Mouse (Mus musculus) C2C12 (cell line): ENCODE data around the gene Il20rb. TPM values are rescaled to one million over a fixed set of nuclear protein-coding genes. Genes with fewer than 3 reads are reported as not detected.

Experiments used
- H3K27me3 ChIP-seq: one replicate; pipeline ENCODE4 v1.6.1; 2011; ENCODE audit not compliant: control insufficient read depth, insufficient read depth, insufficient read length
- H3K36me3 ChIP-seq: one replicate; pipeline ENCODE4 v1.6.1; 2011; ENCODE audit not compliant: control insufficient read depth, insufficient read depth
- H3K4me3 ChIP-seq: one replicate; pipeline ENCODE4 v1.5.1; 2011; ENCODE audit warnings: mild to moderate bottlenecking, control low read depth; ENCODE audit not compliant: poor library complexity, insufficient read depth, severe bottlenecking
- H3K79me2 ChIP-seq: one replicate; pipeline ENCODE4 v1.6.1; 2011; ENCODE audit not compliant: control insufficient read depth, insufficient read depth
- H3K79me3 ChIP-seq: one replicate; pipeline ENCODE4 v1.6.1; 2011; ENCODE audit warnings: low read depth, control low read depth
- H3ac ChIP-seq: one replicate; pipeline ENCODE3; 2011; ENCODE audit warnings: low read depth; ENCODE audit not compliant: control insufficient read depth, insufficient read length
- CEBPB ChIP-seq: IDR thresholded peaks from one replicate; pipeline ENCODE4 v1.6.1; 2011; ENCODE audit warnings: low read depth, mild to moderate bottlenecking, control low read depth, moderate library complexity
- CTCF ChIP-seq: IDR thresholded peaks from one replicate; pipeline ENCODE4 v1.5.1; 2011; ENCODE audit not compliant: control insufficient read depth, insufficient read depth, insufficient read length
- FOSL1 ChIP-seq: IDR thresholded peaks from one replicate; pipeline ENCODE4 v1.8.0; 2011; ENCODE audit warnings: mild to moderate bottlenecking, low read length; ENCODE audit not compliant: poor library complexity, insufficient read depth, severe bottlenecking
- MAX ChIP-seq: IDR thresholded peaks from one replicate; pipeline ENCODE4 v1.6.1; 2011; ENCODE audit warnings: mild to moderate bottlenecking, control low read depth
- MYOD1 ChIP-seq: IDR thresholded peaks from one replicate; pipeline ENCODE4 v1.6.1; 2011; ENCODE audit warnings: low read depth; ENCODE audit not compliant: control insufficient read depth, insufficient read length
- MYOG ChIP-seq: IDR thresholded peaks from one replicate; pipeline ENCODE4 v1.6.1; 2011; ENCODE audit not compliant: control insufficient read depth, insufficient read length; ENCODE audit errors: extremely low read depth
- USF1 ChIP-seq: IDR thresholded peaks from one replicate; pipeline ENCODE4 v1.6.1; 2011; ENCODE audit warnings: low read depth, mild to moderate bottlenecking, control low read depth, moderate library complexity
- polyA plus RNA-seq: library from polyadenylated mRNA; unstranded; fragments of >200 nt; fragmentation: generic; extraction: Trizol; gene quantifications from one replicate; pipeline ENCODE4 v1.2.1, GENCODE M21; 2012; ENCODE audit warnings: missing spikeins

Gene Il20rb
- polyA plus RNA-seq, 1 experiment: 0.35 TPM

GRCm38 (mm10) chr9:100474056-100474455 is 12.5 kb downstream of the Il20rb start:
- H3K4me3 ChIP-seq: no peak overlapping the region
- H3K79me3 ChIP-seq: no peaks in the 10 kb centered on the region
- no peaks in the 10 kb centered on the region for H3K36me3 ChIP-seq
- H3K79me2 ChIP-seq: no peaks in the 10 kb centered on the region
- TF ChIP-seq MYOD1 (no peak), CEBPB (no peak), MAX (no peak), FOSL1 (no peak), MYOG (no peak), USF1 (no peak), CTCF (no peak)
- H3ac ChIP-seq: no peak overlapping the region
- no peaks in the 10 kb centered on the region for H3K27me3 ChIP-seq

- TF ChIP-seq CEBPB: no peak
- no peak for TF ChIP-seq MAX
- no peak for TF ChIP-seq FOSL1
- no peak for TF ChIP-seq USF1
- Histone ChIP-seq H3K27me3 (no peaks in the 10 kb centered on the region), H3K36me3 (no peaks in the 10 kb centered on the region)
Measured at GRCm38 (mm10) chr9:100473361-100473760, 13.2 kb downstream of the Il20rb start.

GRCm38 (mm10) chr9:100472931-100473330 is 13.7 kb downstream of the Il20rb start:
- Histone ChIP-seq H3ac (no peak overlapping the region), H3K36me3 (no peaks in the 10 kb centered on the region), H3K27me3 (no peaks in the 10 kb centered on the region), H3K79me3 (no peaks in the 10 kb centered on the region), H3K79me2 (no peaks in the 10 kb centered on the region), H3K4me3 (no peak overlapping the region)
- no peak for TF ChIP-seq USF1

More at GRCm38 (mm10) chr9:100473361-100473760, 13.2 kb downstream of the Il20rb start:
- no peaks in the 10 kb centered on the region for H3K79me3 ChIP-seq
- no peaks in the 10 kb centered on the region for H3K79me2 ChIP-seq
- H3ac ChIP-seq: no peak overlapping the region
- no peak overlapping the region for H3K4me3 ChIP-seq

- no peak overlapping the region for H3ac ChIP-seq
- no peak for TF ChIP-seq MYOG
- TF ChIP-seq MAX: no peak
- no peak for TF ChIP-seq MYOD1
- TF ChIP-seq FOSL1: no peak
- no peak for TF ChIP-seq CTCF
- TF ChIP-seq USF1: no peak
- TF ChIP-seq CEBPB: no peak
- H3K27me3 ChIP-seq: no peaks in the 10 kb centered on the region
- H3K36me3 ChIP-seq: no peaks in the 10 kb centered on the region
- no peaks in the 10 kb centered on the region for H3K79me2 ChIP-seq
- H3K4me3 ChIP-seq: no peak overlapping the region
- no peaks in the 10 kb centered on the region for H3K79me3 ChIP-seq
Measured at GRCm38 (mm10) chr9:100471605-100471953, 15.0 kb downstream of the Il20rb start.

GRCm38 (mm10) chr9:100470936-100471604 is 15.5 kb downstream of the Il20rb start:
- Histone ChIP-seq H3ac (no peak overlapping the region), H3K79me3 (no peaks in the 10 kb centered on the region)
- no peak for TF ChIP-seq FOSL1
- no peak for TF ChIP-seq MAX
- no peak for TF ChIP-seq MYOD1
- no peak for TF ChIP-seq USF1
- TF ChIP-seq CEBPB: no peak
- no peak for TF ChIP-seq CTCF

GRCm38 (mm10) chr9:100470228-100470627 is 16.4 kb downstream of the Il20rb start:
- Histone ChIP-seq H3K79me3 (no peaks in the 10 kb centered on the region), H3K27me3 (no peaks in the 10 kb centered on the region), H3ac (no peak overlapping the region), H3K79me2 (no peaks in the 10 kb centered on the region), H3K4me3 (no peak overlapping the region), H3K36me3 (no peaks in the 10 kb centered on the region)
- TF ChIP-seq CEBPB: no peak
- TF ChIP-seq MAX: no peak
- no peak for TF ChIP-seq MYOG
- no peak for TF ChIP-seq CTCF
- no peak for TF ChIP-seq USF1
- TF ChIP-seq MYOD1: no peak
- no peak for TF ChIP-seq FOSL1

More at GRCm38 (mm10) chr9:100470936-100471604, 15.5 kb downstream of the Il20rb start:
- Histone ChIP-seq H3K36me3 (no peaks in the 10 kb centered on the region), H3K79me2 (no peaks in the 10 kb centered on the region), H3K4me3 (no peak overlapping the region), H3K27me3 (no peaks in the 10 kb centered on the region)
